Mouse (Mus musculus) lung, postnatal 0 days (tissue): Measurements from ENCODE around the gene Nrcam.

Experiments
- CTCF ChIP-seq: IDR thresholded peaks from 2 replicates; pipeline ENCODE4 v1.5.1; 2016; ENCODE audit warnings: antibody characterized with exemption, mild to moderate bottlenecking
- EP300 ChIP-seq: IDR thresholded peaks from 2 replicates; pipeline ENCODE4 v1.6.1; 2016; ENCODE audit warnings: antibody characterized with exemption, mild to moderate bottlenecking, control low read depth

DNA sequence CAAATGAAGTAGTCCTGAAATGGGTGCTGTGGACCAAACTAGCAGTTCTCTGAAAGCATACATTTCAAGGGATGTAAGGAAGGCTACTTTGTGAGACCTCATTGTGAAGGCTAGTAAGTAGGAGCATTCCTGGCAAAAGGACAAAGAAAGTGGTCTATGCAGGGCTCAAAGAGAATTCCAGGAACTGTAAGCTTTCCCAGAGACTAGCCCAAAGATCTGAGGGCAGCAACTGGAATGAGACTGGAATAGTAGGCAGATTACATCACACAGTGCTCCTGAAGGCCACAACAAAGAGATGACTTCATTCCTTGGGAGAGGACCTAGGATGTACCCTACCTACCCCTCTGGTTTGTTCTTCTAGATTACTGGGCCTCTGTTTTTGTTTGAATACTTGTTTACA, 27.9 kb upstream of the Nrcam start:
- TF ChIP-seq CTCF (no peak), EP300 (no peak)
